Mouse (Mus musculus) embryonic facial prominence, embryonic 11.5 days (tissue): ENCODE measurements around the gene Gm8094. TPM values are rescaled to one million over a fixed set of nuclear protein-coding genes. Genes with fewer than 3 reads are reported as not detected.

Experiments used
- polyA plus RNA-seq: library from polyadenylated mRNA; unstranded; fragments of >200 nt; fragmentation: Nextera tagmentation; extraction: Ambion mirVana; gene quantifications from 2 replicates; pipeline ENCODE4 v1.2.1, GENCODE M21; 2014

Gene Gm8094
- polyA plus RNA-seq, 1 experiment from 2014 or later = not detected

Other genes starting within 250 kb of the Gm8094 start
- not detected in 2 replicates for gene Gm21977, start 223.2 kb downstream of the Gm8094 start, polyA plus RNA-seq
- not detected in 2 replicates for gene Gm8082, start 83.0 kb downstream of the Gm8094 start, polyA plus RNA-seq
- gene Gm10376, start 61.0 kb downstream of the Gm8094 start, polyA plus RNA-seq = not detected in 2 replicates
- gene Gm8104, start 24.0 kb upstream of the Gm8094 start, polyA plus RNA-seq = not detected in 2 replicates
- not detected in 2 replicates for gene Gm7233, start 103.2 kb upstream of the Gm8094 start, polyA plus RNA-seq
- not detected in 2 replicates for gene Gm8122, start 158.7 kb upstream of the Gm8094 start, polyA plus RNA-seq
- not detected in 2 replicates for gene Gm8126, start 182.0 kb upstream of the Gm8094 start, polyA plus RNA-seq
- not detected in 2 replicates for gene Gm9732, start 198.4 kb upstream of the Gm8094 start, polyA plus RNA-seq
- gene Gm8127, start 217.2 kb upstream of the Gm8094 start, polyA plus RNA-seq = not detected in 2 replicates